Mouse (Mus musculus) embryonic facial prominence, embryonic 10.5 days (tissue): ENCODE measurements around the gene Spg11. TPM values are rescaled to one million over a fixed set of nuclear protein-coding genes. Genes with fewer than 3 reads are reported as not detected.

Experiments
- DNase-seq: peaks from one replicate; pipeline ENCODE4 v3.0.0-alpha.2; 2017; ENCODE audit warnings: low spot score
- H3K27ac ChIP-seq: fragments of 300-500 bp; sonication (generic); replicated peaks from 2 replicates; pipeline ENCODE4 v1.5.1; 2016; ENCODE audit warnings: mild to moderate bottlenecking
- H3K27me3 ChIP-seq: fragments of 300-500 bp; sonication (generic); replicated peaks from 2 replicates; pipeline ENCODE4 v1.6.1; 2016; ENCODE audit warnings: low read depth, mild to moderate bottlenecking; ENCODE audit not compliant: poor library complexity, severe bottlenecking
- H3K36me3 ChIP-seq: fragments of 300-500 bp; sonication (generic); replicated peaks from 2 replicates; pipeline ENCODE4 v1.6.1; 2016; ENCODE audit warnings: mild to moderate bottlenecking, moderate library complexity
- H3K4me1 ChIP-seq: fragments of 300-500 bp; sonication (generic); 2 replicates; pipeline ENCODE4 v1.6.1; 2016
- H3K4me3 ChIP-seq: fragments of 300-500 bp; sonication (generic); 2 replicates; pipeline ENCODE4 v1.5.1; 2016; ENCODE audit warnings: mild to moderate bottlenecking, moderate library complexity
- H3K9me3 ChIP-seq: fragments of 300-500 bp; sonication (generic); 2 replicates; pipeline ENCODE4 v1.6.1; 2016; ENCODE audit warnings: mild to moderate bottlenecking
- WGBS: fragments of 180-500 bp; shearing (Covaris S2); methylation state at CpG from one replicate; pipeline ENCODE4 v1.1.7; 2016; 5-methylcytosine and 5-hydroxymethylcytosine counted together
- polyA plus RNA-seq: library from polyadenylated mRNA; unstranded; fragments of >200 nt; fragmentation: Nextera tagmentation; extraction: Ambion mirVana; gene quantifications from 2 replicates; pipeline ENCODE4 v1.2.1, GENCODE M21; 2016

Gene Spg11
- polyA plus RNA-seq, result 10.9 TPM in 2 replicates

GRCm38 (mm10) chr2:122117961-122118958 is at the start of gene Spg11:
TSS of gene Spg11 (minus strand) at chr2:122118386.
- no peaks in the 10 kb centered on the region for H3K9me3 ChIP-seq
- H3K4me1 ChIP-seq, result peaks cover 18% of the 10 kb centered on the region
- peak; percentile 98 for DNase-seq
- H3K36me3 ChIP-seq, result peaks cover 18% of the 10 kb centered on the region
- H3K27ac ChIP-seq, result peak within 1 kb of the TSS; percentile 98
- no peaks in the 10 kb centered on the region for H3K27me3 ChIP-seq
- H3K4me3 ChIP-seq, result peak within 1 kb of the TSS; percentile 88
- under 1% methylated on average over 47 of the region's 47 CpGs for WGBS

GRCm38 (mm10) chr2:122164293-122164692 is 46.1 kb upstream of the Spg11 start:
- Histone ChIP-seq H3K4me3 (no peak overlapping the region), H3K4me1 (peaks cover 5% of the 10 kb centered on the region; the same call in 1 of the 2 replicates), H3K27me3 (no peaks in the 10 kb centered on the region), H3K36me3 (no peaks in the 10 kb centered on the region), H3K9me3 (no peaks in the 10 kb centered on the region), H3K27ac (no peak overlapping the region)
- WGBS, result 87% methylated on average over 11 of the region's 11 CpGs
- no peak for DNase-seq

- Histone ChIP-seq H3K27me3 (no peaks in the 10 kb centered on the region), H3K4me1 (peaks cover 5% of the 10 kb centered on the region; the same call in 1 of the 2 replicates), H3K27ac (no peak overlapping the region), H3K9me3 (no peaks in the 10 kb centered on the region), H3K4me3 (no peak overlapping the region), H3K36me3 (no peaks in the 10 kb centered on the region)
- 75% methylated on average over 13 of the region's 13 CpGs for WGBS
- no peak for DNase-seq
These were observed 45.4 kb upstream of the Spg11 start for GRCm38 (mm10) chr2:122163430-122164195.

GRCm38 (mm10) chr2:122162529-122162928 is 44.3 kb upstream of the Spg11 start:
- DNase-seq, result no peak
- 86% methylated on average over 2 of the region's 2 CpGs for WGBS
- Histone ChIP-seq H3K27me3 (no peaks in the 10 kb centered on the region), H3K4me3 (no peak overlapping the region), H3K9me3 (no peaks in the 10 kb centered on the region), H3K27ac (no peak overlapping the region), H3K4me1 (peaks cover 5% of the 10 kb centered on the region; the same call in 1 of the 2 replicates), H3K36me3 (no peaks in the 10 kb centered on the region)

- Histone ChIP-seq H3K36me3 (no peaks in the 10 kb centered on the region), H3K4me1 (peaks cover 5% of the 10 kb centered on the region; the same call in 1 of the 2 replicates), H3K27me3 (no peaks in the 10 kb centered on the region), H3K27ac (no peak overlapping the region), H3K4me3 (no peak overlapping the region), H3K9me3 (no peaks in the 10 kb centered on the region)
- WGBS, result 48% methylated on average over 4 of the region's 4 CpGs
- DNase-seq, result no peak
These were observed 43.4 kb upstream of the Spg11 start for GRCm38 (mm10) chr2:122161542-122161941.

GRCm38 (mm10) chr2:122160680-122161079 is 42.5 kb upstream of the Spg11 start, which contains the start of gene Trim69:
TSS of gene Trim69 (plus strand) at chr2:122160700.
- Histone ChIP-seq H3K27ac (no peak within 1 kb of the TSS), H3K4me3 (no peak within 1 kb of the TSS), H3K4me1 (peaks cover 5% of the 10 kb centered on the region; the same call in 1 of the 2 replicates), H3K9me3 (no peaks in the 10 kb centered on the region), H3K27me3 (no peaks in the 10 kb centered on the region), H3K36me3 (no peaks in the 10 kb centered on the region)
- peak; percentile 80 for DNase-seq
- 42% methylated on average over 2 of the region's 2 CpGs for WGBS

- no peaks in the 10 kb centered on the region for H3K9me3 ChIP-seq
- H3K4me1 ChIP-seq, result peaks cover 5% of the 10 kb centered on the region; the same call in 1 of the 2 replicates
- peaks cover 8% of the 10 kb centered on the region for H3K36me3 ChIP-seq
- H3K27me3 ChIP-seq, result no peaks in the 10 kb centered on the region
- no peak for DNase-seq
- H3K4me3 ChIP-seq, result no peak overlapping the region
- WGBS, result 85% methylated on average over 6 of the region's 6 CpGs
- no peak overlapping the region for H3K27ac ChIP-seq
These were observed 41.5 kb upstream of the Spg11 start for GRCm38 (mm10) chr2:122159667-122160066.

GRCm38 (mm10) chr2:122158362-122158802 is 40.2 kb upstream of the Spg11 start:
- 65% methylated on average over 6 of the region's 6 CpGs for WGBS
- no peaks in the 10 kb centered on the region for H3K4me1 ChIP-seq
- no peak overlapping the region for H3K27ac ChIP-seq
- no peak overlapping the region for H3K4me3 ChIP-seq
- DNase-seq, result no peak
- H3K27me3 ChIP-seq, result no peaks in the 10 kb centered on the region
- H3K36me3 ChIP-seq, result peaks cover 14% of the 10 kb centered on the region
- no peaks in the 10 kb centered on the region for H3K9me3 ChIP-seq

GRCm38 (mm10) chr2:122157561-122157960 is 39.4 kb upstream of the Spg11 start:
- Histone ChIP-seq H3K4me3 (no peak overlapping the region), H3K4me1 (no peaks in the 10 kb centered on the region), H3K9me3 (no peaks in the 10 kb centered on the region), H3K27ac (no peak overlapping the region), H3K36me3 (peaks cover 14% of the 10 kb centered on the region), H3K27me3 (no peaks in the 10 kb centered on the region)
- DNase-seq, result no peak

- 89% methylated on average over 4 of the region's 4 CpGs for WGBS
- DNase-seq, result no peak
These were observed 38.0 kb upstream of the Spg11 start for GRCm38 (mm10) chr2:122156051-122156700.

GRCm38 (mm10) chr2:122155292-122155691 is 37.1 kb upstream of the Spg11 start:
- Histone ChIP-seq H3K27ac (no peak overlapping the region), H3K4me3 (no peak overlapping the region), H3K36me3 (peaks cover 30% of the 10 kb centered on the region), H3K9me3 (no peaks in the 10 kb centered on the region), H3K27me3 (no peaks in the 10 kb centered on the region), H3K4me1 (no peaks in the 10 kb centered on the region)
- no peak for DNase-seq
- WGBS, result 79% methylated on average over 2 of the region's 2 CpGs

More at GRCm38 (mm10) chr2:122156051-122156700, 38.0 kb upstream of the Spg11 start:
- Histone ChIP-seq H3K36me3 (peaks cover 27% of the 10 kb centered on the region), H3K4me3 (no peak overlapping the region), H3K9me3 (no peaks in the 10 kb centered on the region), H3K4me1 (no peaks in the 10 kb centered on the region), H3K27me3 (no peaks in the 10 kb centered on the region), H3K27ac (no peak overlapping the region)

GRCm38 (mm10) chr2:122154479-122154878 is 36.3 kb upstream of the Spg11 start:
- Histone ChIP-seq H3K9me3 (no peaks in the 10 kb centered on the region), H3K27ac (no peak overlapping the region), H3K36me3 (peaks cover 30% of the 10 kb centered on the region), H3K27me3 (no peaks in the 10 kb centered on the region), H3K4me1 (no peaks in the 10 kb centered on the region), H3K4me3 (no peak overlapping the region)
- WGBS, result 93% methylated on average over 2 of the region's 2 CpGs
- DNase-seq, result no peak
